Mouse (Mus musculus) small intestine, adult 2 months (tissue): ENCODE measurements at regions not wholly inside any gene's neighbourhood (a gene's known extent, or its start where the extent isn't known, plus 50 kb on each side); places are given as distances from the start of the nearest gene placed in this dataset.

Experiments
- H3K27ac ChIP-seq: fragments of 200-500 bp; 2 replicates; pipeline ENCODE4 v1.5.1; 2012; ENCODE audit warnings: low read depth, low read length, control low read depth, inconsistent platforms; ENCODE audit not compliant: insufficient read depth
- H3K27me3 ChIP-seq: fragments of 200-500 bp; 2 replicates; pipeline ENCODE4 v1.6.1; 2012; ENCODE audit warnings: mild to moderate bottlenecking, moderate library complexity, low read length, inconsistent platforms; ENCODE audit not compliant: control insufficient read depth, insufficient read depth
- H3K36me3 ChIP-seq: fragments of 200-500 bp; 2 replicates; pipeline ENCODE4 v1.6.1; 2012; ENCODE audit warnings: mild to moderate bottlenecking, low read length, control low read depth, inconsistent platforms; ENCODE audit not compliant: control insufficient read depth, insufficient read depth
- H3K4me1 ChIP-seq: fragments of 200-500 bp; 2 replicates; pipeline ENCODE4 v1.6.1; 2012; ENCODE audit warnings: low read length, inconsistent platforms, mixed read lengths; ENCODE audit not compliant: control insufficient read depth, insufficient read depth, insufficient read length
- H3K4me3 ChIP-seq: fragments of 200-500 bp; 2 replicates; pipeline ENCODE4 v1.5.1; 2012; ENCODE audit warnings: low read depth, mild to moderate bottlenecking, control low read depth, inconsistent platforms, low read length, moderate library complexity
- CTCF ChIP-seq: fragments of 200-500 bp; IDR thresholded peaks from 2 replicates; pipeline ENCODE4 v1.5.1; 2012; ENCODE audit warnings: low read depth, mild to moderate bottlenecking, control low read depth, inconsistent platforms, low read length, moderate library complexity, mixed read lengths; ENCODE audit not compliant: insufficient replicate concordance, insufficient read length; ENCODE audit errors: extremely low read depth
- POLR2A ChIP-seq: fragments of 200-500 bp; IDR thresholded peaks from 2 replicates; pipeline ENCODE4 v1.6.1; 2012; ENCODE audit warnings: low read depth, mild to moderate bottlenecking, control low read depth, inconsistent platforms, low read length, moderate library complexity
- WGBS: fragments of 180-500 bp; shearing (Covaris S2); methylation state at CpG from one replicate; pipeline ENCODE4 v1.1.7; 2018; 5-methylcytosine and 5-hydroxymethylcytosine counted together

GRCm38 (mm10) chr11:82668026-82668425 lies 96.1 kb downstream of the Cct6b start:
- H3K4me3 ChIP-seq, result no peak overlapping the region
- no peak overlapping the region; the same call in 1 of the 2 replicates for H3K27ac ChIP-seq
- TF ChIP-seq POLR2A (no peak), CTCF (no peak)
- no peaks in the 10 kb centered on the region for H3K27me3 ChIP-seq
- H3K36me3 ChIP-seq, result no peaks in the 10 kb centered on the region
- no peaks in the 10 kb centered on the region for H3K4me1 ChIP-seq
- WGBS, result 66% methylated on average over 1 of the region's 1 CpGs

DNA sequence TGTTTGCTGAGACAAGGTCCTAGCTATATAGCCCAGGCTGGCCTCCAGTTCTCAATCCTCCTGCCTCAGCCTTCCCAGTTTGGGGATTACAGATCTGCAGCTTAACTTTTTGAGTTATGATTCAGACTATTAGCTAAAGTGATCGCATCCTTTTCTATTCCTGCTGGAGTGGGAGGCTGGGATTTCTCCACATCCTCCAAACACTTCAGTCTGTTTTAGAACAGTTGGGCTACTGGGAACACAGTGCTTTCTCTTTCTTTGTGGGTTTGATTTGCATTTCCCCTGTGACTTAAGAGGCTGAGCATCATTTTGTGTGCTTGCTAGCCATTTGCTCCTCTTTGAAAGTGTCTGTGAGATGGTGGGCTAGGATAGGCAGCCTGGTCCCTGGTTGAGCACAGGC lies 100.0 kb downstream of the Cct6b start:
- Histone ChIP-seq H3K4me1 (no peaks in the 10 kb centered on the region), H3K27ac (no peak overlapping the region), H3K27me3 (no peaks in the 10 kb centered on the region), H3K4me3 (no peak overlapping the region), H3K36me3 (no peaks in the 10 kb centered on the region)
- WGBS, result 92% methylated on average over 1 of the region's 1 CpGs
- TF ChIP-seq POLR2A (no peak), CTCF (no peak)

GRCm38 (mm10) chr11:82662086-82662485 lies 102.0 kb downstream of the Cct6b start:
- no peaks in the 10 kb centered on the region for H3K4me1 ChIP-seq
- H3K36me3 ChIP-seq, result no peaks in the 10 kb centered on the region
- H3K27me3 ChIP-seq, result no peaks in the 10 kb centered on the region
- no peak overlapping the region for H3K4me3 ChIP-seq
- 35% methylated on average over 3 of the region's 3 CpGs for WGBS
- no peak for TF ChIP-seq CTCF
- TF ChIP-seq POLR2A, result no peak
- H3K27ac ChIP-seq, result no peak overlapping the region

DNA sequence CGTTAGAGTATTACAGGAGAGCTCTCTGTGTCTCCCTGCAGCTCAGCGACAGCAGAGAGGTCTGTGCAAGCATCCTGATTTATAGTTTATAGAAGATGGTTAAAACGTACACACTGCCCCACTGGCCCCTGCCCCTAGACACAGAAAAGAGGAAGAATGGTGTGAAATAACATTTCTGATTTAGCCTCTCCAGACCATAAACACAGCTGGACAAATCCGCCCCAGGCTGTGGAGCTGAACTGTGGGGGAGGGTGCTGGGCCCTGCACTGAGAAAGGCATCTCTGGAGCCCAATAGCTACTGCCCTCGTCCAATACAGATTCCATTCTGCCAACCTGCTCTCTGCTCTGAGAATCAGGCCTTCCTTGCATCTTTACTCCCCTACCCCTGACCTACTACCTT lies 112.4 kb downstream of the Cct6b start:
- H3K27ac ChIP-seq, result no peak overlapping the region
- H3K27me3 ChIP-seq, result no peaks in the 10 kb centered on the region
- no peak for TF ChIP-seq POLR2A
- no peak for TF ChIP-seq CTCF
- 38% methylated on average over 5 of the region's 5 CpGs for WGBS
- no peak overlapping the region for H3K4me3 ChIP-seq
- H3K4me1 ChIP-seq, result no peaks in the 10 kb centered on the region
- no peaks in the 10 kb centered on the region for H3K36me3 ChIP-seq

- no peak overlapping the region for H3K27ac ChIP-seq
- no peaks in the 10 kb centered on the region; the same call in 1 of the 2 replicates for H3K27me3 ChIP-seq
- no peaks in the 10 kb centered on the region for H3K36me3 ChIP-seq
- TF ChIP-seq POLR2A, result no peak
- TF ChIP-seq CTCF, result no peak
- H3K4me1 ChIP-seq, result no peaks in the 10 kb centered on the region
- H3K4me3 ChIP-seq, result no peak overlapping the region
- 48% methylated on average over 4 of the region's 4 CpGs for WGBS
Observed at GRCm38 (mm10) chr11:82638513-82638912, 125.6 kb downstream of the Cct6b start.

DNA sequence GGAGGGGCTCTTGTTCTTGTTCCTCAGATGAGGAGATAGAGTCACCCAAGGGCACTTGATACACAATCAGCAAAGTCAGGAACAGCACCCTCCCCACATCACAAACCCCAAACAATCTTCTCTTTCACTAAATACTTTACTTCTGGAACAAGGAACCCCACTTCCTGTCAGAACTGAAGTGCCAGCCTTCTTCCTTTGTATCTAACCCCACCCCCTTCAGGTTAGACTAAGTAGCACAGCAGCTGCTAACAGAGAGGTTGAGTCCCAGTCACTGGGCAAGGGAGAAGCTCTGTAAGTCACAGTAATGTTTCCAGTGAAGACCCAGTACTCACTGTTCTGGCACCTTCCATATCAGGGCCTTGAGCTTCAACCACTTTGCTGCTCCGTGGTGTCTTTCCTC lies 131.9 kb downstream of the Cct6b start:
- Histone ChIP-seq H3K4me1 (no peaks in the 10 kb centered on the region), H3K27ac (no peak overlapping the region), H3K27me3 (no peaks in the 10 kb centered on the region; the same call in 1 of the 2 replicates), H3K4me3 (no peak overlapping the region), H3K36me3 (no peaks in the 10 kb centered on the region)
- no peak for TF ChIP-seq POLR2A
- no peak for TF ChIP-seq CTCF
- WGBS, result 89% methylated on average over 1 of the region's 1 CpGs

- no peaks in the 10 kb centered on the region for H3K36me3 ChIP-seq
- H3K27ac ChIP-seq, result no peak overlapping the region
- TF ChIP-seq POLR2A (no peak), CTCF (no peak)
- WGBS, result 28% methylated on average over 4 of the region's 4 CpGs
- no peaks in the 10 kb centered on the region for H3K4me1 ChIP-seq
- H3K4me3 ChIP-seq, result no peak overlapping the region
- H3K27me3 ChIP-seq, result no peaks in the 10 kb centered on the region
Observed at GRCm38 (mm10) chr11:82631387-82631786, 132.7 kb downstream of the Cct6b start.
